Mouse (Mus musculus): Measurements from ENCODE around the gene Pak1.

The Pak1 gene

DNA sequence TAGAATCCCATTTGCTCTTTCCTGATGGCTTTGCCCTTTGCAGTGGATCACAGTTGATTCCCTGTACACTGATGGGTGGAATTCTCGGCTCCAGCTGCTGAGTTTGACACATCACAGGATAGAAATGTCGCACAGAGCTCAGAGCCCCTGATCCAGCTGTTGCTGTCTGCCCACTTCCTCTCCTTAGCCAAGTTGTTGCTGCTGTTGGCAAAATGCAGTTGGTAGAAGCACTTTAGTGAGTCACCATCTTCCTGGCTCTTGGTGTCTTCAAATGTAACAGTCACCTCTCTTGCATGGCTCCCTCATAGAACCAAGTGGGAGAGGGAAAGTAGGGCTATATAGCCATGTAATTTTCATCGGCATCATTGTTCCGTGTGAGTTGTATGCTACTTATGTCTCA is 11.2 kb upstream of the Pak1 start:
- no peak for DNase-seq (ENCODE audit: extremely low read depth, low read depth)

DNA sequence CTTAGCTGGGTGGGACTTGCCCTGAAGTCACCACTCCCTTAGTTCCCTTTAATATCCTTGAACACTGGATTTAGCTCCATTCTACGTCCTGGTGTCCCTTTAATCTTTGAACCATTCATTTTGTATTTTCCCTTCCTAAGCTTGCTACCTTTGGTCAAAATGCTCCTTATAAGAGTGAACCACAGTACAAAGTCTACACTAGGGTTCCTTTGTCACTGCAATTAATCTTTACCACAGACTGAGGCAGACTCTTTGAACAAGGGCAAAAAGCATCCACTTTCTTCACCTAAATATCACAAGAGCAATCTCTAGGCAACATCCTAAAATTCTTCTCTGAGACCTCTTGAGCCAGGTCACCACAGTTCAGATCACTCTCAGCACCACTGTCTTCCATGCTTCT is 8.1 kb upstream of the Pak1 start:
- DNase-seq (ENCODE audit: extremely low read depth, low read depth), result no peak

DNA sequence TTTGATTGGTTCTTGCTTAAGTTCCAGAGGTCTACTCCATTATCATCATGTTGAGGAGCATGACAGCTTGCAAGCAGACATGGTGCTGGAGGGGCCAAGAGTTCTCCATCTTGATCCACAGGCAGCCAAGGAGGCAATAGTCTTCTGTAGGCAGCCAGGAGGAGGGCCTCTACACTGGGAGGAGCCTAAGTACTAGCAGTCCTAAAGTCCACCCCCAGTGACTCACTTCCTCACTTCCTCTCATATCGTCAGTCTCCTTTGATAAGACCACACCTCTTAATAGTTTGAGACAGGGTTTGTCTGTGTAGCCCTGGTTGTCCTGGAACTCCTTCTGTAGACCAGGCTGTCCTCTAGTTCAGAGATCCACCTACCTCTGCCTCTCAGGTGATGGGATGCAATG is 7.5 kb upstream of the Pak1 start:
- DNase-seq (ENCODE audit: extremely low read depth, low read depth), result peak; percentile 61

DNA sequence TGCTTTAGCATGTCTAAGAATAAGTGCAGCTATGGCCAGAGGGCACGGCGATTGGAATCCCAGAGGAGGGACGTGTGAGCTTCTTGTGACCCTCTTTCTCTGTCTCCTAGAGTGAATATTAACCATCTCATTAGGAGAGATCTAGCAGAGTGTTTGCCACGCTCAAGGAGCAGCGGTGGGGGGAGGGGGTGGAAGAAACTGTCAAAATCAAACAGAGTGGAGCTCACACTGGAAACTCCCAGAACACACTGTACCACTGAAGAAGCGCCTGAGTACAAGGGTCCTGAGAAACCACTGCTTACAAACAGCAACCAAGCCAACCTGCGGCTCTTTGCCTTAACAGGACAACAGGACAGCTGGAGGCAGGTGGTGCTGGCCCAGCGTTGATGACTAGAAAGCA is 6.8 kb upstream of the Pak1 start:
- DNase-seq (ENCODE audit: extremely low read depth, low read depth), result no peak

DNA sequence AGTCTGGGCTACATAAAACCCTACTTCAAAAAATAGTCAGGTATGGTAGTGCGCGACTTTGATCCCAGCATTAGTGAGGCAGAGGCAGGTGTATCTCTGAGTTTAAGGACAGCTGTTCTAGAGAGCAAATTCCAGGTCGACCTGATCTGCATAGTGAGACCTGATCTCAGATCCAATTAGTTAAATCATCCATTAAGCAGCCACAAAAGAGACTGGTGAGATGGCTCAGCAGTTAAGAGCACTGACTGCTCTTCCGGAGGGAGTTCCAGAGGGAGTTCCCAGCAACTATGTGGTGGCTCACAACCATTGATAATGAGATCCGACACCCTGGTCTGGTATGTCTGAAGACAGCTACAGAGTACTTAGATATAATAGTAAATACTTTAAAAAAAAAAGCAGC is 4.8 kb upstream of the Pak1 start:
- no peak for DNase-seq (ENCODE audit: extremely low read depth, low read depth)

DNA sequence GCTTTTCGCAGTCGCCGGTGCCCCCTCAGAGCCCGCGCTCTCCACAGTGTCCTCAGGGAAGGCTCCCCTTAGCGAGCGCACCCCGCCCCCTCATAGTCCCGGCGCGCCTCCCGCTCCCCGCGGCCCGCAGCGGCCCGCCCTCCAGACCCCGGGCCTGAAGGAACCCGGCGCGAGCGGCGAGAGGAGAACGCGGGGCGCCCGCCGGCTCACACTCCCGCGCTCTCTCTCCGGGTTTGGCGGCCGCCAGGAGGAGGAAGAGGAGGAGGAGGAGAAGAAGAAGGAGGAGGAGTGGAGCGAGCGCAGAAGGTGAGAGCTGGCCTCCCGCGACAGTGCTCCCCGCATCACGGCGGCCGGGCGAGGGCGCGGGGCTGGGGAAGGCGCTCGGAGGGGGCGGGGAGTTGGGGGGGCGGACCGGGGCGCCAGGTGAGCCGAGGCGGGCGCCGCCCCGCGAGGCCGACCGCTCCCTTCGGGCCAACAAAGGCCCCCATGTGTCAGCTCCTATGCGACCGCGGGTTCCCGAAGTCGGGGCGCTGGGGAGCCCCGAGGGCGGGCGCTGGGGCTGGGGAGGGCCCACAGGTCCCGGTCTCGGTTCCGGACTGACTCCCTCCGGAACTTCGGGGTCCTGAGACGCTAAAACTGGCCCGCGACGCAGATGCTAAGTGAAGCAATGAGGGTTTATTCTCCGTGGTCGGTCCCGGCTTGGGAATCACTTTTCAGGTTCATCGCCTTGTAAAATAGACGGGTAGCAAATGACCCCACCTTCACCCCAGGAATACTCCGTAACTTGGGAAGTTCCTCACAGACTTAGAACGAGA is 535 bp downstream of the Pak1 start:
- no peak for DNase-seq (ENCODE audit: extremely low read depth, low read depth)

DNA sequence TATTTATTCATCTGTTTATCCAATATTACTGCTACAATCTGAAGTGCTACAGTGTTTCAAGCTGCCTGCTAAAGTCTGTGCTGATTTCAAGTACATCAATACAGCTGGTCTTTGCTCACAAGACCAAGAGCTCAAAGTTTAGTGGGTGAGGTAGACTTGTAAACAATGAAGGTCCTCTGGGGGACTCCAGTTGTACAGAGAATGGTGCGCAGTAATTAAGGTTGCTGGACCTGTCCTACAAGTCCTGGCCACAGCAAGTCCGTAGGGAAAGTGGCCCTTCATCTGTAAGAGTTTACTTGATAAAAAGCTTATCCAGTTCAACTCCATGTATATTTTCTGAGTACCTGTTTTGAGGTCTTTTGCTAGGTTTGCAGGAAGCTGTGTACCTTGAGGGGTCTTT is 1.9 kb downstream of the Pak1 start:
- no peak for DNase-seq (ENCODE audit: extremely low read depth, low read depth)

DNA sequence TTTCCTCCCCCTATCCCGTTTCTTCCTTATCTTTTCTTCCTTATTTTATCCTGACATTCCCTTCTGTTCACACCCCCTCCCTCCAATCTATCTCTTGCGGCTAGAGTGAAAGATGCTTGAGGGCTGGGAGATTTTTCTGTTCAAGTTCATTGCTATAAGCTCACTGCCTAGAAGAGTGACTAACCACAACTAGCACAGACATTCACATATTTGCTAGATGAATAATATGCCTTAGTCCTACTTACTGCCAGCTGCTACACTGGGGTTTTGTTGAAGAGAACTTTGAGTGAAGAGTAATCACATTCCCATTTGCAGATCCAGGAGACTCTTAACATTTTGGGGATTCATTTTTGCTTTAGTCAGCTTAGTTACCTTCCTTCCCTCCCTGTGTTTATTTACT is 4.0 kb downstream of the Pak1 start:
- DNase-seq (ENCODE audit: extremely low read depth, low read depth), result no peak

DNA sequence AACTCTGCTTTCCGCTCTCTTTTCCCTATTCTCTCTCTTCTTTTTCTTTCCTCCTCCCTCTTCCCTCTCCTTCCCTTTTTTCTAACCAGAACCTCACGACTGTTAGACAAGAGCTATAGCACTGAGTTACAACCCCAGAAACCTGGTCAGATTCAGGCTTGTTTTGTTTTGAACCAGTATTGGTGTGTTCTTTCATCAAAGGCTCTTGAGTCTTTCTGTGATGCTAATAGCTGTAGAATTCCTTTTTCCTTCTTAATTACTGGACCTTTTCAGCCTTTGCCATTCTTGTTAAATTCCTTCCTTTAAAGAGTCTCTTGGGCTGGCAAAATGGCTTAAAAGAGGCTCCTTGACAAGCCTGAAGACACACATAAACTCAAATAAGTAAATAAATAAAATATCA is 14.8 kb downstream of the Pak1 start:
- no peak for DNase-seq (ENCODE audit: extremely low read depth, low read depth)

DNA sequence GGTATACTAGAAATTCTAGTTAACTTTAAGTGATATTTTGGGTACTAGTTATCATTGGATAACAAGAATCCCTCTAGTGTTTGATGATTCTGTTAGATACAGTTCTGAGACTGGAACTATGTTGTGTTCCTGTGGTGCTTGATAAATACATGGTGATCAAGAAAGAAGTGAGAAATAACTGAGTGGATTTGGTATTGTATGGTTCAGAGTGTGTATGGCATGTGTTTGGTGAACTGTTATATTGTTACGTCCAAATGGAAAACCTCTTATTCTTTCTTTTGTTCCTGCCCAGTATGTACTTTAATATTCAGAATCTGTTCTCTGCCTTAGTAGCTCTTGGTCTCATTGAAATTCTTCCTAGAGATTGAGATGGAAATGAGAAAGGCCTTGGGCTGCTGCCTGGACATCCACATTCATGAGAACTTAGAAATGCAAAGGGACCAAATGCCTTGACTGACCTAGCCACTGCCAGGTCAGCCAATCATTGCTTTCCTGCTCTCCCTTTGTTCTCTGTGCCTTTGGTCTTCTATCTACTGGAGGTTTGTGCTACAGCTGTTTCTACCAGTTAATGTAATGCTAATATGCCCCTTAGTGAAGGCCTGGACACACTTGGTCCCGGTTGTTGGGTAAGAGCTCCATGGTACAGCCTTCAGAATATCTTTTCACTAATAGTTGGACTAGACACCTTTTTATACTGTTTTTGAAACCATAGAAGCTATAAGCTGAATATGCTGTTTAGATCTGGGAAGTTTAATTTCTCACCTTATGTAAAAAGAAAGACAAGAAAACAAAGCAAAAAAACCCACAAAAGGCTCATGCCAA is 16.1 kb downstream of the Pak1 start:
- DNase-seq (ENCODE audit: extremely low read depth, low read depth), result no peak

DNA sequence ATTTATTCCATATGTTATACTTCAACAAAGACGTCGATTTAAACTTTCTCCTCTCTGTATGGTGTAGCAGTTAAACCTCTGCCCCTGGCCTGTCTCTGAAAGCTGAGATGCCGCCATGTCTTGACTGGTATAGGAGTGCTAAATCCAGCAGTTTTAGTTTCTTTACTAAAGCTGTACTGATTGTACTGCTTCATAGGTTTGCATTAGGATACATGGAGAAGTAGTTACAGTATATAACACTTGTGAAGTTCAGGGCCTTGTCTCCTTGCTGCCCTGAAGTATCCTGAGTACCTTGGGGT is 16.7 kb downstream of the Pak1 start:
- no peak for DNase-seq (ENCODE audit: extremely low read depth, low read depth)

DNA sequence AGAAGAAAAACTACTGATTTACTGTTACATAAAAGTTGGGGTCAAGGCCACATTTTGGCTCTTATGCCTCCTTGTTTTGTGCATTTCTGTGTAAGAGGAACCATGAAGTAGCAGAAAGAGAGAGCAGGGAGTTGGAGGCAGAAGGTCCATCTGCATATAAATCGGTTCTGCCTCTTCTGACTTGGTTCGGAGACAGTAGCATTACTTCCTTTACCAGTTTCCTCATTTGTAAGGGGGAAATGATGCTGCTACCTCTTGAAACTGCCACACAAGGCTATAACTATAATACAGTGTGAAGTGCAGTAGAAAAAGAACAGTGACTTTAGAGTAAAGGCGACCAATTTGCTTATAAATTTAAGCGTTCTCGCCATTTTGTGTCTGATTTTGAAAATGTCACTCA is 21.0 kb downstream of the Pak1 start:
- no peak for DNase-seq (ENCODE audit: extremely low read depth, low read depth)

DNA sequence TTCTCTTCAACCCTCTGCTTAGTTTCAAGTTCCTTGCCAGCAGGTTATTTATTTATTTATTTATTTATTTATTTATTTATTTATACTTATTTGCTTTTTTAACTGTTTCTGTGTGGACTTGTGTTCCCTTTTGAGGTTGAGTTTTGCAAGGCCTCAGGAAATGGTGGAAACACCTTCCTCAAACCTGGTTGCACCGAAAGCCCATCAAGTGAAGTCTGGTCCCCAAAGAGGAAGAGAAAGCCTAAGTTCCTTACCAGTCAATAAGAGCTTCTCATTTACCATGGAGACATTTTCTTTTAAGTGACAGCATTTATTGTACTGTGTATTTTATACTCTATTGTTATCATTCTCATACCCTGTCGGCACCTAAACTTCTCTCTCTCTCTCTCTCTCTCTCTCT is 33.5 kb downstream of the Pak1 start:
- DNase-seq (ENCODE audit: extremely low read depth, low read depth), result no peak

DNA sequence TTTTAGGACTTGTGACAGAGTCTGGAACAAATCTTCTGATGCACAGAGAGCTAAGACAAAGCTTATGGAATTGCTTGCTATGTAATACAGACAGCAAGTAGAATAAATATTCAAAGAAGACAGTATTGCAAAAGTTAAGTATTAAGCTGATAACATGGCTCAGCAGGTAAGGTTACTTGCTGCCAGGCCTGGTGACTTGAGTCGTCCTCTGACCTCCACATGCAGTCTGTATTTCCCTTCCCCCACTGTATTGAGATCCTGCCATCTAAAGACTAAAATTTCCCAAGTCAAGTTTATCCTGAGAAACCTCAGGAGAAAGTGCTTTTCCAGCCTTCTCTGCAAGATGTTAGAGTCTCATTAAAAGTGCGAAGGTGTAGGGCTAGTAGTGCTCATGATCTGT is 40.8 kb downstream of the Pak1 start:
- no peak for DNase-seq (ENCODE audit: extremely low read depth, low read depth)

DNA sequence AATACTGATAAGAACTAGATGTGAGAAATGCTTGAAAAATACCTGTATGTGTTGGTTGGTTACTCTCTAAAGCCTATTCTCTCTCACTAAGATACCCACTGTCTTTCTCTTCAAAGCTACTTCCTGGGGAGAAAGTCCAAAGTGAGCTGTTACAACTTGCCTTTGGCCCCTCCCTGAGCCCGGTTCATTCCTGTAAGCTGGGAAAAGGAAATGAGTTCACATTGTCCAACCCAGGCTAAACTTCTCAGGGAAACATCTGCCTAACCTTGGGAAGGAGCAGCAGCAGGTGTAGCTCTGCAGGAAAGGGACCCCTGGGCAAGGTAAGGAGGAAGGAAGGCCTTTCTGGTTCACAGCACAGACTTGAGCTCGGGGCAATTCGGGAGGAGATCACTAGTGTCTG is 42.4 kb downstream of the Pak1 start:
- DNase-seq (ENCODE audit: extremely low read depth, low read depth), result no peak

DNA sequence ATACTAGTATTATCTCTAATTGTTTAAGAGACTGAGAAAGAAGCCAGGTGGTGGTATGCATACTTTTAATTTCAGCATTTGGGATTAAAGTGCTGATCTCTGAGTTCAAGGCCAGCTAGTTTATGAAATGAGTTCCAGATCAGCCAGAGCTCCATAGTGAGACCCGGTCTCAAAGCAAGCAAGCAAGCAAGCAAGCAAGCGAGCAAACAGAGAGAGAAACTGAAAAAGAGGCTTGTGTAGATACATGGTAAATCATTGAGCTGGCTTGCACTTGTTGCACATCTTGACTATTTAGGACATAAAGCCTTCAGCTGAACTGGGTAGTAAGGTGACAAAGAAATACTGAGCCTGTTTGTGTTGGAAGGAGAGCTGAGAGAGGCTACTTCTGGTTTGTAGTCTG is 44.6 kb downstream of the Pak1 start:
- DNase-seq (ENCODE audit: extremely low read depth, low read depth), result no peak

DNA sequence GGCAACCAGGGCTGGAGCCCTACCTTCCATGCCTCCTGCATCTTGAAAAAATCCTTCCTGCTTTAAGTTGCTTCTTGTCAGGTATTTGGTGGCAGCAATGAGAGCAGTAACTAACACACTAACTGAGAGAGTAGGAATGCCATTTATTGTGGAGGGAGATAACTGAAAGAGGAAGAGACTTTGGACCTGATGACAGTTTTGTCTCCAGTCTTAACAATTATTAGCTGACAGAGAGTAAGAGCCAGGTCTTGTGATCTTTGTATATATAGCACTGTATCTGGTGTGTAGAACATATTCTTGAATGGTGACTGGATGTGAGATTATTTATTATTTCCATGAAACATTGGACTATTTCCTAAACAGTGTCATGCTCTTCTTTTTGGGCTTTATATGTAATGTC is 50.2 kb downstream of the Pak1 start:
- peak; percentile 18 for DNase-seq (ENCODE audit: extremely low read depth, low read depth)

DNA sequence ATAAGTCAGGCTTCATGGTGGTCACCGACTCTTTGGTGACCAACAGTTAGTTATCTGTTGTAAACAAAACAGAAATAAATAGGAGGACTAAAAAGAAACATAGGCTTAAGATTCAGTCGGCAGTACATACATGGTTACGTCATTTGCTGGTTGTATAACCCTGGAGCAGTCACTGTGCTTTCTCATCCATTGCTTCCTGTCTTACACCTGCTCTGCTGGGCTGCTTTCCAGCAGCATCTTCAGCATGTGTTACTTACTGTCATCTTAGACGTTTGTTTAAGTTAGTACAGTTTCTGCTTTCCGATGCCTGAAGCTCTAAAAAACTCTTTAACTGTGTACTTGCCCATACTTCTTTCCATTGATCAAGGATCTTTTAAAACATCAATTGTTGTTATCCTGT is 53.0 kb downstream of the Pak1 start:
- DNase-seq (ENCODE audit: extremely low read depth, low read depth), result no peak

DNA sequence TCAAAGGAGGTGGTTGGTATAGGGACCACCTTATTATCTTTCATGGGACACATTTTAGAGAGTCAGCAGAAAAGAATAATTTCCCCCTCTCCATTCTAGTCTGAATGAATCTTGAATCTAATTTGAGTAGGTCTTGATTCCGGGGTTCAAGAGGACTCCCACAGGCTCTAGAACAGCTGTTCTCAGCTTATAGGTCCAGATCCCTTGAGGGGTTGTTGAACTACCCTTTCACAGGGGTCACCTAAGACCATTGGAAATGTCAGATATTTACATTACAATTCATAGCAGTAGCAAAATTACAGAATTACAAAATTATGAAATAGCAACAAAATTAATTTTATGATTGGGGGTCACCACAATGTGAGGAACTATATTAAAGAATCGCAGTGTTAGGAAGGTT is 54.0 kb downstream of the Pak1 start:
- no peak for DNase-seq (ENCODE audit: extremely low read depth, low read depth)

DNA sequence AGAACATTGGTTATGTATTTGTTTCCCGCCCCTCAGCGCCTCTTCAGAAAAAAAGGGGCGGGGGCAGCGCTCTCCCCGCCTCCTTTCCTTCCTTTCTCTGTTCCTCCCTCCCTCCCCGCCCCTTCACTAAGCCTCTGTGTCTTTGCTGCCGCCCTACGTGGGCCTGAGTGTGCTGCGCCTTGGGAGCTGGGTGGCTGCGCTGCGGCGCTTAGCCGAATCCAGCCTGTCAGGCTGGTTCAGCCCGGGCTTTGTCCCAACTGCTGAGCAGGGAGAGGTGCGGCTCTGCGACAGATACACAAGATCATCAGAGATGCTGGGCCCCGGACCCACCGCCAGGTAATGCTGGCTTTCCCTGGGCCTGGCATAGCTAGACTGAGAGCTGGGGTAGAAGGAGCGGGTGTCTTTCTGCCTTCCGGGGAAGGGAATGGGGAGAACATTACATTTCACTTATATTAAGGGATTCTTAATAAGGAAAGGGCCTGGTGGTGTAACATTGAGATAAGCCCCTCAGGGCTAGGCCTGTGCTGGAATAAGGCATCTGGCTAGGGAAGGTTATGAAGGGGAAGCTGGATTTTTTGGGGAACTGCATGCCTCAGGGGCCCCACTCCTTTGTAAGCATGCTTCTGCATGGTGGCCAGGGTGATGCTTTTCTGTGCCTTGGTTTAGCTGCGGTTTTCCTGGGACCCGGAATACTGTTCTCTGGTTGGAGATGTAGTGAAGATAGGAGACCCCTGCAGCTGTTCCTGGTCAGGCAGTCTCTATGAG is 54.6 kb downstream of the Pak1 start:
- peak; percentile 79 for DNase-seq (ENCODE audit: extremely low read depth, low read depth)

DNA sequence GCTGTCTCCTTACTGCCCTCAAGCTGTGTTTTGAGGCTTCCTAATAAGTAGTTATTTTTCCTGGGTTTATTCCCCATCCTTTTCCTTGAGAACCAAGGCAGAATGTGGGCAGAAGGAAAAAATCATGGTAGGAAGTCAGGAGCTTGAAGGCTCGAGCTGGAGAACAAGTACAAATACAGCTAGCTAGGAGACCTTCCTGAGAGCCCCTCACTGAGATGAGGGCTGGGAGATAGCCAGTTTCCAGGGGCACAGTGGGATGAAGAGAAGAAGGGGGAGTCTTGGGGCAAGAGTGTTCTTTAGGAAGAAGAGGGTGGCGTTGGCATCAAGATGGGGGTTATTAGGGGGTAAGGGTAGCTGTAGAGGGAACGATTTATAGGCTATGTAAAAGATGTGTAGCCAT is 56.1 kb downstream of the Pak1 start:
- no peak for DNase-seq (ENCODE audit: extremely low read depth, low read depth)

DNA sequence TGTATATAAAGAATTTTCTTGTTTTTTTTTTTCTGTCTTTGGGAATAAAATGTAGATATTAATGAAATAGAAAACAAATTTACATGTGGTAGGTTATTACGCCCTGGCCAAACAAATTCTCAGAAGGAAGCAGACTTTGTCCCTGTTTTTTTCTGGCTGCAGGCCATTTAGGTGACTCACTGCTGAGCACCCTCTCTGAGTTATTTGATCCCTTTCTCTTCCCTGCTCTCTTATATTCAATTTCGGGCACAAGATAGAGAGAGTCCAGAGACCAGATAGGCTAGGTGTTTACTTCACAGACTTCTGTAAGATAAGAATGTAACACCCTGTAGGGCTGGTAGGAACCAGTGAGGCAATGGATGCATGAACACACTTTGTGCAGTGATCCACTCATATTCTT is 57.2 kb downstream of the Pak1 start:
- DNase-seq (ENCODE audit: extremely low read depth, low read depth), result no peak
